Mouse (Mus musculus): ENCODE measurements around the gene Cby3. TPM values are rescaled to one million over a fixed set of nuclear protein-coding genes. Genes with fewer than 3 reads are reported as not detected.
A peak's percentile ranks its signal among the peaks of the same experiment; 100 is the strongest.
"Not testable (repeated sequence)": the region's sequence is repeated elsewhere in the genome, so short reads cannot be mapped to it uniquely, and the experiment has no call there.

Gene Cby3
- total RNA-seq, 2 experiments from 2014 or later, result not detected

- peak; percentile 31 to 47 for DNase-seq
Observed at GRCm38 (mm10) chr11:50358950-50359861, 4.9 kb downstream of the Cby3 start.

DNA sequence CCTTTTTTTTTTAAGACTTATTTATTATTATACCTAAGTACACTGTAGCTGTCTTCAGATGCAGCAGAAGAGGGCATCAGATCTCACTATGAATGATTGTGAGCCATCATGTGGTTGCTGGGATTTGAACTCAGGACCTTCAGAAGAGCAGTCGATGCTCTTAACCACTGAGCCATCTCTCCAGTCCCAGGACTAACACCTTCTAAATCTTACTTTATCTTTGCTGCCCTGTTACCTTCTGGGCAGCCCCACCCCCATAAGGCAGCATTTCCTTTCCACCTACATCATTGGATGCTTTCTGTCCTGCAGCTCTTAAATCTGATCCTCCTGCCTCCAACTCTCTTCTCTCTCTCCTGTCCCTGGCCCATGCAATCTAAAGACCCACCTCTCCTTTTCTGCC, 7.0 kb downstream of the Cby3 start:
- DNase-seq, result not testable (repeated sequence)
- intact Hi-C loops (cut with DNase I), result loop anchor here (5.0 to 10.0 kb wide), 4 partner anchors 39 to 376 kb away; no protein-coding TSS in a partner anchor

More at GRCm38 (mm10) chr11:50358950-50359861, 4.9 kb downstream of the Cby3 start:
- intact Hi-C loops (cut with DNase I), result no loop called here

- intact Hi-C loops (cut with DNase I), result loop anchor here (5.0 to 10.0 kb wide), 4 partner anchors 42 to 380 kb away; no protein-coding TSS in a partner anchor
- peak; percentile 83 to 88 for DNase-seq
Observed at GRCm38 (mm10) chr11:50364548-50364947, 10.3 kb downstream of the Cby3 start.

GRCm38 (mm10) chr11:50365322-50365721, 11.1 kb downstream of the Cby3 start:
- DNase-seq, result no peak
- intact Hi-C loops (cut with DNase I), result loop anchor here (10.0 kb wide), 1 partner anchor 381 kb away; no protein-coding TSS in a partner anchor

DNA sequence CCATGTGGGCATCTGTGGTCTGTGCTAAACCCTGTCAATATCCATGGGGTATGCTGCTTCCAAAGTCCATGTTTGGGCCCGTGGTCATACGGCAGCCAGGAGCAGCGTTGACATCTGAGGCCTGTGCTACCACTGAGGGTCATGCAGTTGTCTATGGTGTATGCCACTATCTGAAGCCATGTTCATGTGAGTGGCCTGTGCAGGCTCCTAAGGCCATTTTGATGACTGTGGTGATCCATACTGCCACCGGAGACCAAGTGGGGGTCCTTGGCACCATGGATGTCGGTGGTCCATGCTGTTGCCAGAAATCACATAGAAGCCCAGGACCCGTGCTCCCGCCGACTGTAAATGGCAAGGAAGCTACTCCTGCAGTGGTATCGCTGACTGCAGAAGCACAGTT, 13.3 kb downstream of the Cby3 start:
- intact Hi-C loops (cut with DNase I), result loop anchor here (10.0 kb wide), 1 partner anchor 383 kb away; no protein-coding TSS in a partner anchor
- no peak for DNase-seq

DNA sequence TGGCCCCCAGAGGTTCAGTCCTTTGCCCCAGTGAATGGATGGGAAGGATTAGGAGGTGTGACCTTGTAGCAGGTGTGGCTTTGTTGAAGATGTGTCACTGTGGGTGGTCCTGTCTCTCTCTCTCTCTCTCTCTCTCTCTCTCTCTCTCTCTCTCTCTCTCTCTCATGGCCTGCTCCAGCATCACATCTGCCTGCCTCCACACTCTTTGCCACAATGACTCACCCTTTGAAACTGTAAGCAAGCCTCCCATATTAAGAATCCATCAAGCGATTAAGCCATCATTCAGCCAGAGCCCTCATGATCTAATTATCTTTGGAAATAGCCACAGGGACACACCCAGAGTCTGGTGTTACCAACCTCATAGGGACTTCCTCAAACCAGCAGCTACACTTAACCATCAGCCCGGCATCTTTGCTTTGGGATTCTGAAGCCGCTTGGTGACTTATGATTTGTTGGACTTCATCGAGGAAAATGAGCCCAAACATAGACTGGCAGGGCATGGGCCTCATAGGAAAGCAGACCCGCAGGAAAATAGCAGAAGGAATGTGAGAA, 15.2 kb downstream of the Cby3 start:
- no peak for DNase-seq
- intact Hi-C loops (cut with DNase I), result loop anchor here (10.0 kb wide), 1 partner anchor 385 kb away; no protein-coding TSS in a partner anchor

DNA sequence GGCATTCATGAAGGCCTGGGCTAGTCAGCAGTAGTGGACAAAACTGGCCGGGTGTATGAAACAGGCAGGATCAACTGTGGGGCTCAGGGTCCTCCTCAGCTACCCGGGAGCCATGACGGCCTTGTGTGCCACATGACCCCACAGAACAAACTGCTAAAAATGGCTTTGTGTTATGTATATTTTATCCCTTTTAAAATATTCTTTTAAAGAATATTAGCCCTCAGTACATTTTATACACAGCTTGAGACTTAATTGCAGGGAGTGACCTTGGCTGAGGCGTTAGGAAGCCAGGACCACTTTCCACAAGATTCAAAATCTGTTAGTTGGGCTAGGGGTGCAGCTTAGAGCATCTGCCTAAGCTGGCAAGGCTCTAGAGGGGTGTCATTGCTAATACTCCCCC, 16.7 kb downstream of the Cby3 start:
- intact Hi-C loops (cut with DNase I), result no loop called here
- DNase-seq, result no peak

- peak; percentile 64 to 75 for DNase-seq
- intact Hi-C loops (cut with DNase I), result no loop called here
Observed at GRCm38 (mm10) chr11:50371399-50371841, 17.2 kb downstream of the Cby3 start.

DNA sequence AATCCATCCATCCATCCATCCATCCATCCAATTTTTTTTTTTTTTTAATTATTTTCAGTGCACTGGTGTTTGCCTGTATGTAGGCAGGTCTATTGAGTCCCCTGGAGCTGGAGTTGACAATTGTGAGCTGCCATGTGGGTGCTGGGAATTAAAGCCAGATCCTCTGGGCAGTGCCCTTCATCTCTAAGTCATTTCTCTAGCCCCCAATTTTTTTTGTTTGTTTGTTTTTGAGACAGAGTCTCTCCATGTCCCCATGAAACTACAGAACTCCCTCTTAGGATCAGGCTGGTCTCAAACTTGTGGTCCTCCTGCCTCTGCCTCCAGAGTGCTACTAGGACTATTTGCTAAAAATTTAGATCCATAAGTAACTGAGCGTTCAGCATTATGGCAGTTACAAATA, 17.6 kb downstream of the Cby3 start:
- intact Hi-C loops (cut with DNase I), result no loop called here
- DNase-seq, result no peak

- DNase-seq, result no peak
- intact Hi-C loops (cut with DNase I), result no loop called here
Observed at GRCm38 (mm10) chr11:50373086-50373485, 18.8 kb downstream of the Cby3 start.

DNA sequence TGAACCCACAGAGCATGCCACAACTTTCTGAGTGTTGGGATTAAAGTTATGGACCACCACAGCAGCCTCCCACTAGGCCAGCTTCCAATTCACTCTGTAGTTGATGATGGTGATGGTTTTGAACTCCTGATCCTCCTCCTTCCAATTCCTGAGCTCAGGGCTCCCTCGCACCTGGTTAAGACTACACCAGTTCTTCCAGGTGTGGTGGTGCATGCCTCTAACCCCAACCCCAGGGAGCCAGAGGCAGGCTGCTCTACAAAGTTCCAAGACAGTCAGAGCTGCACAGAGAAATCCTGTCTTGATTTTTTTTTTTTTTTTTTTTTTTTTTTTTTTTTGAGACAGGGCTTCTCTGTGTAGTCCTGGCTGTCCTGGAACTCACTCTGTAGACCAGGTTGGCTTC, 19.4 kb downstream of the Cby3 start:
- no peak for DNase-seq
- intact Hi-C loops (cut with DNase I), result no loop called here

GRCm38 (mm10) chr11:50374286-50375015, 20.2 kb downstream of the Cby3 start:
- intact Hi-C loops (cut with DNase I), result loop anchor here (5.0 kb wide), 2 partner anchors 58 to 82 kb away; partner anchors contain the start of genes Maml1 and Rufy1

GRCm38 (mm10) chr11:50375421-50375820, 21.2 kb downstream of the Cby3 start:
- no peak for DNase-seq
- intact Hi-C loops (cut with DNase I), result loop anchor here (5.0 kb wide), 2 partner anchors 57 to 83 kb away; partner anchors contain the start of genes Maml1 and Rufy1

More at GRCm38 (mm10) chr11:50374286-50375015, 20.2 kb downstream of the Cby3 start:
- DNase-seq, result no peak

- intact Hi-C loops (cut with DNase I), result loop anchor here (5.0 kb wide), 2 partner anchors 56 to 84 kb away; partner anchors contain the start of genes Maml1 and Rufy1
- DNase-seq, result no peak
Observed at GRCm38 (mm10) chr11:50376156-50376790, 22.0 kb downstream of the Cby3 start.

DNA sequence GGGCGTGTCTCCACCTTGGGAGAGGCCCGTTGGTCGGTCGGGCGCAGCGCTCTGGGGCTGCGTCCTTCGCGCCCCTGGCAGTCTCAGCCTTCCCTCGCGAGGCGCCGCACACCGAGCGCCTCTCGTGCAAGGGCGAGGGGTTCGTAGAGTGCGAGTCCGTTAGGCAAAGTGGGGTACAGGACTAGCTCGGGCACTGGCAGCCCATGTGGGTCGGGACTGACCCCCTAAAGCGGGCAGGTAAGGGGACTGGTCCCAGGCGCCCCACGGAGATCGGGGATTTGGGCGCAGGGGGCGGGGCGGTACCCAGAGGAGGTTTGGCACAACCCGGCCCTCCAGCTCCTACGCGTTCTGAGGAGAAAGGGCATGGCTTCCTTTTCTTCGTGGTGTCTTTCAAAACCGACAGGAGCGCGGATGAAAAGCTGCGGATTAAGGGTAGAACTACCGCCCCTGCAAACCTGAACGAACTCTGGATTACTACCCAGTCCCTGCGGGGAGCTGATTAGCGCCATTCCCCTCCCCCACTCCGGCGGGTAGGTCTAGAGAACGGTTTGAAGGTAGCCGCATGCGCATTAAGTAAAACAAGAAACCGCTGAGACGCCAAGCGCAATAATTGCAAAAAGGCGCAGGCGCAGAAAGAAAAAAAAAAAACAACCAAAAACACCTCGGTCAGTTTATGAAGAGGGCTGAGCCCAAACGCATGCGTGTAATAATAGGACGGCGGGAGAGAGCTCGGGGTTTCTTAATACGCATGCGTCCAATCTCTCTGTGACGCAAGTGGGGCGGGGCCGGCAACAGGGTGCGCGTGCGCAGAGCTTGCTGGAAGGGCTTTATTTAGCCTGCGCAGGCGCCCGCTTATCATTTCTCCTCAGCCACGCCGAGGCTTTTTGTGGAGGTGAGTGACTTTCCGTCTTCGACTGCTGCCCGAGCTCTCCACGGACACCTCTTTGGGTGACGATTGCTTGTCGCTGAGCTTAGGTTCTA, 22.9 kb downstream of the Cby3 start, which contains the start of gene Hnrnph1:
Gene Hnrnph1, plus strand, starts transcription at position 80 of the 981 bp plus-strand sequence.
- intact Hi-C loops (cut with DNase I), result loop anchor here (5.0 kb wide), 2 partner anchors 55 to 85 kb away; partner anchors contain the start of genes Maml1 and Rufy1

DNA sequence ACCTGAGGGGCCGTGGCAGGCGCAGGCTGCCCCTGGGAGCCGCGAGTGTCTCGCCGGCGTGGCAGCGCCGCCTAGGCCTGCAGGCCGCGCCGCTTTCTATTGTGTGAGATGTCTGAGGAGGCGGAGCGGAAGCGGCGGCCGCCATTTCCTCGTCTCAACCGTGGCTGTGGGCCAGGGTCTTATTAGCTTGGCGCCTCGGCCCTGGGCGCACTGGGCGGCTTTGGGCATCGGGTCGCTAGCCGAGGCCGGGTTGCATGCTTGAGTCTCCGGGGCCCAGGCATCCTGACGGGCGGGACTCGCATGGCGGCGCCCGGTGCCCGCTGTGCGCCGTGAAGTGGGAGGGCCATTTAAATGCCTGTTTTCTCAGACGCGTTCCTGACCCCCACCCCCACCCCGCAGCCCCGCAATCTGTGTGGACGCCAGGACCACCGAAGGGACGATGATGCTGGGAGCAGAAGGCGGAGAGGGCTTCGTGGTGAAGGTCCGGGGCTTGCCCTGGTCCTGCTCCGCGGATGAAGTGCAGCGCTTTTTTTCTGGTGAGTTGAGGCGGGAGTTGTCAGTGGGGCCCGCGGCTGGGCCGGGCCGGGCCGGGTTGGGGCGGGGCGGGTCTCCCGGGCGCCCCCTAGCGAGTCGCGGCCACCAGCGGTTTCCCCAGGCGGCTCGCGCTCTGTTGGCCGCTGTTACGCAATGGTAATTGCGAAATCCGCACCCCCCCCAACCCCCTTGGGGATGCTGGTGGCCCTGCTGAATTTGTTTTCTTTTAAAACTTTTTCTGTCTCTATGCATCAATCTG, 23.8 kb downstream of the Cby3 start:
- peak; percentile 92 for DNase-seq
- intact Hi-C loops (cut with DNase I), result loop anchor here (5.0 kb wide), 2 partner anchors 54 to 86 kb away; partner anchors contain the start of genes Maml1 and Rufy1

More for the DNA sequence above, 22.9 kb downstream of the Cby3 start, which contains the start of gene Hnrnph1:
- peak; percentile 99 for DNase-seq

- intact Hi-C loops (cut with DNase I), result loop anchor here (5.0 kb wide), 2 partner anchors 53 to 87 kb away; partner anchors contain the start of genes Maml1 and Rufy1
- no peak for DNase-seq
Observed at GRCm38 (mm10) chr11:50379023-50379752, 24.9 kb downstream of the Cby3 start.

All from heart, postnatal 10 days (tissue).